Mouse (Mus musculus) layer of hippocampus, postnatal 10 days (tissue): ENCODE results near the gene Trnp1. TPM values are rescaled to one million over a fixed set of nuclear protein-coding genes. Genes with fewer than 3 reads are reported as not detected.

ENCODE experiments used
- DNase-seq, 2 experiments: peaks; one replicate each; pipeline ENCODE4 v3.0.0; 2021; ENCODE audit warnings: low spot score in 2 of 2
- total RNA-seq, 2 experiments: library from RNA; stranded (reverse); gene quantifications; 2 replicates each; pipeline ENCODE4 v1.2.3; 2021

Gene Trnp1
- total RNA-seq, 2 experiments from 2014 or later: 129 to 130 TPM

GRCm38 (mm10) chr4:133460796-133461325, 37.5 kb downstream of the Trnp1 start:
- DNase-seq: no peak

- DNase-seq: no peak
These were observed 38.3 kb downstream of the Trnp1 start for GRCm38 (mm10) chr4:133460006-133460405.

GRCm38 (mm10) chr4:133458044-133458443, 40.3 kb downstream of the Trnp1 start:
- no peak for DNase-seq

GRCm38 (mm10) chr4:133452433-133452832, 45.9 kb downstream of the Trnp1 start:
- no peak for DNase-seq

GRCm38 (mm10) chr4:133451536-133451935, 46.8 kb downstream of the Trnp1 start:
- peak; percentile 93 for DNase-seq

- peak; percentile 60 to 72 for DNase-seq
These were observed 48.6 kb downstream of the Trnp1 start for GRCm38 (mm10) chr4:133449726-133450125.

- DNase-seq: no peak
These were observed 49.5 kb downstream of the Trnp1 start for GRCm38 (mm10) chr4:133448708-133449388.

- no peak for DNase-seq
These were observed 50.4 kb downstream of the Trnp1 start for GRCm38 (mm10) chr4:133447967-133448366.

- DNase-seq: no peak
These were observed 51.0 kb downstream of the Trnp1 start for GRCm38 (mm10) chr4:133447366-133447765.

- no peak for DNase-seq
These were observed 52.6 kb downstream of the Trnp1 start for GRCm38 (mm10) chr4:133445727-133446126.

GRCm38 (mm10) chr4:133443085-133443484, 55.3 kb downstream of the Trnp1 start:
- DNase-seq: peak in 1 of 2 experiments; percentile 42

GRCm38 (mm10) chr4:133442194-133442593, 56.2 kb downstream of the Trnp1 start:
- DNase-seq: no peak

Other genes with a start within 250 kb of the Trnp1 start
- gene Sytl1, start 235.4 kb downstream of the Trnp1 start, total RNA-seq: under 1 TPM; 0.51 to 0.53 TPM
- 10 to 100 TPM; 74.9 to 80.1 TPM for gene Tmem222, start 220.8 kb downstream of the Trnp1 start, total RNA-seq
- 10 to 100 TPM; 60.5 to 68.6 TPM for gene Wdtc1, start 145.1 kb downstream of the Trnp1 start, total RNA-seq
- 10 to 100 TPM; 45.5 to 47.4 TPM for gene Slc9a1, start 128.8 kb downstream of the Trnp1 start, total RNA-seq
- under 1 TPM in 1 of 2 experiments, not detected in 1; 0.21 TPM for gene Tent5b, start 18.4 kb downstream of the Trnp1 start, total RNA-seq
- gene Kdf1, start 20.4 kb upstream of the Trnp1 start, total RNA-seq: under 1 TPM in 1 of 2 experiments, not detected in 1; 0.21 TPM
- 100 to 1,000 TPM; 117 to 129 TPM for gene Nudc, start 47.4 kb upstream of the Trnp1 start, total RNA-seq
- gene Nr0b2, start 54.8 kb upstream of the Trnp1 start, total RNA-seq: not detected
- 1 to 10 TPM; 6.3 to 8.5 TPM for gene Gpatch3, start 76.2 kb upstream of the Trnp1 start, total RNA-seq
- gene Gpn2, start 85.8 kb upstream of the Trnp1 start, total RNA-seq: 10 to 100 TPM; 12.4 to 14.8 TPM
- gene Sfn, start 103.6 kb upstream of the Trnp1 start, total RNA-seq: 1 to 10 TPM; 1.8 to 2.1 TPM
- gene Zdhhc18, start 151.6 kb upstream of the Trnp1 start, total RNA-seq: 10 to 100 TPM; 34.3 to 38.8 TPM
- 10 to 100 TPM in 1 of 2 experiments, 1 to 10 TPM in 1; 9.2 to 10.8 TPM for gene Pigv, start 174.1 kb upstream of the Trnp1 start, total RNA-seq